Mouse (Mus musculus) myocyte (in vitro differentiated cells): ENCODE measurements around the gene Sema3c.
A peak's percentile ranks its signal among the peaks of the same experiment; 100 is the strongest.

Source experiments
- MAX ChIP-seq: IDR thresholded peaks from one replicate; pipeline ENCODE4 v1.6.1; 2011; ENCODE audit warnings: low read depth, mild to moderate bottlenecking, control low read depth
- MYOG ChIP-seq, 3 experiments: IDR thresholded peaks; one replicate each; pipeline ENCODE4 v1.6.1; 2011; ENCODE audit warnings: control low read depth in 2 of 3, low read depth in 2 of 3, mild to moderate bottlenecking in 2 of 3; ENCODE audit not compliant: insufficient read length in 2 of 3, control insufficient read depth in 1 of 3, insufficient read depth in 1 of 3
- POLR2A ChIP-seq: IDR thresholded peaks from one replicate; pipeline ENCODE4 v1.6.1; 2011; ENCODE audit warnings: low read depth, mild to moderate bottlenecking, control low read depth, moderate library complexity; ENCODE audit not compliant: insufficient read length
- POLR2AphosphoS2 ChIP-seq: IDR thresholded peaks from one replicate; pipeline ENCODE4 v1.6.1; 2011; ENCODE audit warnings: low read depth, control low read depth; ENCODE audit not compliant: insufficient read length
- TCF12 ChIP-seq: IDR thresholded peaks from one replicate; pipeline ENCODE4 v1.6.1; 2011; ENCODE audit warnings: mild to moderate bottlenecking, control low read depth; ENCODE audit not compliant: poor library complexity, insufficient read depth, severe bottlenecking
- USF1 ChIP-seq: IDR thresholded peaks from one replicate; pipeline ENCODE4 v1.6.1; 2011; ENCODE audit warnings: low read depth, mild to moderate bottlenecking, control low read depth, moderate library complexity

GRCm38 (mm10) chr5:17574413-17575182 lies 517 bp downstream of the Sema3c start:
- TF ChIP-seq TCF12 (no peak), USF1 (no peak), MAX (no peak), MYOG (IDR thresholded peaks at IDR 0.05; ENCODE audit: control insufficient read depth in 1 of 3, insufficient read depth in 1 of 3, insufficient read length in 2 of 3, low read depth in 2 of 3) (peak in 2 of 3 experiments; percentile 16 to 68), POLR2AphosphoS2 (no peak), POLR2A (no peak)
